Mouse (Mus musculus) bone marrow, adult 2 months (tissue): Measurements from ENCODE around the gene P2rx6.

Experiments
- CTCF ChIP-seq: fragments of 200-500 bp; IDR thresholded peaks from 2 replicates; pipeline ENCODE4 v1.5.1; 2011; ENCODE audit warnings: low read length, control low read depth; ENCODE audit not compliant: control insufficient read depth, insufficient read depth
- POLR2A ChIP-seq: fragments of 200-500 bp; IDR thresholded peaks from 2 replicates; pipeline ENCODE4 v1.6.1; 2011; ENCODE audit warnings: low read depth, mild to moderate bottlenecking, control low read depth, low read length, borderline replicate concordance; ENCODE audit not compliant: control insufficient read depth

GRCm38 (mm10) chr16:17530640-17531288 lies 30.9 kb upstream of the P2rx6 start, which contains the start of gene Thap7:
- no peak for TF ChIP-seq CTCF
- TF ChIP-seq POLR2A: peak; percentile 78
